Mouse (Mus musculus): ENCODE data around the gene Eif4e3.

- TF ChIP-seq CTCF (IDR thresholded peaks at IDR 0.05; ENCODE audit: low read depth) (no peak), EP300 (IDR thresholded peaks at IDR 0.05; ENCODE audit: low read depth) (no peak)
Measured at GRCm38 (mm10) chr6:99615272-99615751, 51.3 kb downstream of the Eif4e3 start.
